Mouse (Mus musculus) hindbrain, embryonic 10.5 days (tissue): Measurements from ENCODE around the gene Nck1. TPM values are rescaled to one million over a fixed set of nuclear protein-coding genes. Genes with fewer than 3 reads are reported as not detected.

Source experiments
- DNase-seq: peaks from one replicate; pipeline ENCODE4 v3.0.0-alpha.2; 2017; ENCODE audit warnings: low spot score
- H3K27ac ChIP-seq: fragments of 300-500 bp; sonication (generic); 2 replicates; pipeline ENCODE4 v1.5.1; 2016; ENCODE audit warnings: mild to moderate bottlenecking, moderate library complexity
- H3K27me3 ChIP-seq: fragments of 300-500 bp; sonication (generic); 2 replicates; pipeline ENCODE4 v1.6.1; 2016; ENCODE audit warnings: mild to moderate bottlenecking; ENCODE audit not compliant: poor library complexity, insufficient read depth, severe bottlenecking
- H3K36me3 ChIP-seq: fragments of 300-500 bp; sonication (generic); 2 replicates; pipeline ENCODE4 v1.6.1; 2016; ENCODE audit warnings: mild to moderate bottlenecking, moderate library complexity
- H3K4me1 ChIP-seq: fragments of 300-500 bp; sonication (generic); replicated peaks from 2 replicates; pipeline ENCODE4 v1.6.1; 2016; ENCODE audit warnings: mild to moderate bottlenecking
- H3K4me3 ChIP-seq: fragments of 300-500 bp; sonication (generic); 2 replicates; pipeline ENCODE4 v1.5.1; 2016; ENCODE audit warnings: mild to moderate bottlenecking, moderate library complexity
- H3K9me3 ChIP-seq: fragments of 300-500 bp; sonication (generic); 2 replicates; pipeline ENCODE4 v1.6.1; 2016; ENCODE audit warnings: mild to moderate bottlenecking, moderate library complexity
- WGBS: fragments of 180-500 bp; shearing (Covaris S2); methylation state at CpG from one replicate; pipeline ENCODE4 v1.1.7; 2016; 5-methylcytosine and 5-hydroxymethylcytosine counted together
- polyA plus RNA-seq: library from polyadenylated mRNA; unstranded; fragments of >200 nt; fragmentation: Nextera tagmentation; extraction: Ambion mirVana; gene quantifications from 2 replicates; pipeline ENCODE4 v1.2.1, GENCODE M21; 2016

Nck1 gene
- polyA plus RNA-seq, 1 experiment from 2014 or later: 56.0 TPM

- no peak for DNase-seq
- no peaks in the 10 kb centered on the region for H3K27me3 ChIP-seq
- no peak overlapping the region for H3K27ac ChIP-seq
- H3K4me3 ChIP-seq: no peak overlapping the region
- H3K4me1 ChIP-seq: no peaks in the 10 kb centered on the region
- no peaks in the 10 kb centered on the region for H3K36me3 ChIP-seq
- no peaks in the 10 kb centered on the region for H3K9me3 ChIP-seq
- WGBS: 92% methylated on average over 10 of the region's 10 CpGs
These were observed 14.4 kb upstream of the Nck1 start for GRCm38 (mm10) chr9:100560251-100560890.

GRCm38 (mm10) chr9:100558991-100559390 lies 13.1 kb upstream of the Nck1 start:
- Histone ChIP-seq H3K27me3 (no peaks in the 10 kb centered on the region), H3K36me3 (no peaks in the 10 kb centered on the region), H3K9me3 (no peaks in the 10 kb centered on the region), H3K4me1 (no peaks in the 10 kb centered on the region), H3K27ac (no peak overlapping the region), H3K4me3 (no peak overlapping the region)
- no peak for DNase-seq

GRCm38 (mm10) chr9:100558023-100558573 lies 12.2 kb upstream of the Nck1 start:
- H3K27me3 ChIP-seq: no peaks in the 10 kb centered on the region
- no peak overlapping the region for H3K4me3 ChIP-seq
- 76% methylated on average over 4 of the region's 4 CpGs for WGBS
- no peak overlapping the region for H3K27ac ChIP-seq
- peaks cover 2% of the 10 kb centered on the region; the same call in 1 of the 2 replicates for H3K36me3 ChIP-seq
- no peaks in the 10 kb centered on the region for H3K9me3 ChIP-seq
- DNase-seq: no peak
- no peaks in the 10 kb centered on the region for H3K4me1 ChIP-seq

- 86% methylated on average over 5 of the region's 5 CpGs for WGBS
- Histone ChIP-seq H3K27ac (no peak overlapping the region), H3K9me3 (0 out of 2 replicates have a peak, but pooled peaks cover 3% of the 10 kb centered on the region), H3K36me3 (peaks cover 18% of the 10 kb centered on the region), H3K4me1 (no peaks in the 10 kb centered on the region), H3K4me3 (no peak overlapping the region), H3K27me3 (no peaks in the 10 kb centered on the region)
- no peak for DNase-seq
These were observed 9.8 kb upstream of the Nck1 start for GRCm38 (mm10) chr9:100555686-100556085.

- WGBS: 88% methylated on average over 2 of the region's 2 CpGs
- DNase-seq: no peak
- H3K36me3 ChIP-seq: peaks cover 33% of the 10 kb centered on the region
These were observed 2.4 kb upstream of the Nck1 start for GRCm38 (mm10) chr9:100548313-100548712.

GRCm38 (mm10) chr9:100546594-100546910 lies 618 bp upstream of the Nck1 start:
- Histone ChIP-seq H3K9me3 (peaks cover 13% of the 10 kb centered on the region), H3K27me3 (no peaks in the 10 kb centered on the region), H3K4me1 (peaks cover 25% of the 10 kb centered on the region), H3K36me3 (peaks cover 19% of the 10 kb centered on the region), H3K4me3 (peak overlapping the region; percentile 95), H3K27ac (peak overlapping the region; percentile 96)
- no peak for DNase-seq
- WGBS: 15% methylated on average over 9 of the region's 9 CpGs

More at GRCm38 (mm10) chr9:100548313-100548712, 2.4 kb upstream of the Nck1 start:
- peaks cover 25% of the 10 kb centered on the region for H3K4me1 ChIP-seq
- H3K27me3 ChIP-seq: no peaks in the 10 kb centered on the region
- H3K4me3 ChIP-seq: no peak overlapping the region
- no peak overlapping the region for H3K27ac ChIP-seq
- H3K9me3 ChIP-seq: peaks cover 13% of the 10 kb centered on the region

- H3K9me3 ChIP-seq: peaks cover 10% of the 10 kb centered on the region
- WGBS: 2% methylated on average over 38 of the region's 38 CpGs
- DNase-seq: no peak
These were observed 803 bp downstream of the Nck1 start for GRCm38 (mm10) chr9:100544948-100545714.

GRCm38 (mm10) chr9:100535618-100536262 lies 10.2 kb downstream of the Nck1 start:
- no peak for DNase-seq
- Histone ChIP-seq H3K27ac (no peak overlapping the region), H3K36me3 (0 out of 2 replicates have a peak, but pooled peaks cover 7% of the 10 kb centered on the region), H3K27me3 (no peaks in the 10 kb centered on the region), H3K9me3 (no peaks in the 10 kb centered on the region), H3K4me3 (no peak overlapping the region), H3K4me1 (no peaks in the 10 kb centered on the region)
- WGBS: 88% methylated on average over 2 of the region's 2 CpGs

More at GRCm38 (mm10) chr9:100544948-100545714, 803 bp downstream of the Nck1 start:
- Histone ChIP-seq H3K27me3 (no peaks in the 10 kb centered on the region), H3K27ac (peak overlapping the region; percentile 96), H3K4me1 (peaks cover 25% of the 10 kb centered on the region), H3K4me3 (peak overlapping the region; percentile 95), H3K36me3 (peaks cover 14% of the 10 kb centered on the region)

GRCm38 (mm10) chr9:100534686-100535085 lies 11.2 kb downstream of the Nck1 start:
- Histone ChIP-seq H3K36me3 (0 out of 2 replicates have a peak, but pooled peaks cover 7% of the 10 kb centered on the region), H3K27me3 (no peaks in the 10 kb centered on the region), H3K9me3 (no peaks in the 10 kb centered on the region), H3K27ac (no peak overlapping the region), H3K4me1 (no peaks in the 10 kb centered on the region), H3K4me3 (no peak overlapping the region)
- no peak for DNase-seq
- 98% methylated on average over 3 of the region's 3 CpGs for WGBS

GRCm38 (mm10) chr9:100532847-100533505 lies 13.0 kb downstream of the Nck1 start:
- WGBS: 88% methylated on average over 3 of the region's 3 CpGs
- Histone ChIP-seq H3K27me3 (no peaks in the 10 kb centered on the region), H3K9me3 (peaks cover 9% of the 10 kb centered on the region), H3K27ac (no peak overlapping the region), H3K4me1 (no peaks in the 10 kb centered on the region), H3K36me3 (peaks cover 18% of the 10 kb centered on the region), H3K4me3 (no peak overlapping the region)
- DNase-seq: no peak

- Histone ChIP-seq H3K36me3 (peaks cover 12% of the 10 kb centered on the region), H3K9me3 (peaks cover 9% of the 10 kb centered on the region), H3K4me3 (no peak overlapping the region), H3K4me1 (no peaks in the 10 kb centered on the region), H3K27me3 (no peaks in the 10 kb centered on the region), H3K27ac (no peak overlapping the region)
- no peak for DNase-seq
- WGBS: 90% methylated on average over 1 of the region's 1 CpGs
These were observed 14.6 kb downstream of the Nck1 start for GRCm38 (mm10) chr9:100531296-100531695.

- no peak for DNase-seq
- H3K27ac ChIP-seq: no peak overlapping the region
- no peak overlapping the region for H3K4me3 ChIP-seq
- WGBS: 86% methylated on average over 2 of the region's 2 CpGs
- peaks cover 10% of the 10 kb centered on the region for H3K36me3 ChIP-seq
- H3K27me3 ChIP-seq: no peaks in the 10 kb centered on the region
- peaks cover 9% of the 10 kb centered on the region for H3K9me3 ChIP-seq
- H3K4me1 ChIP-seq: no peaks in the 10 kb centered on the region
These were observed 20.7 kb downstream of the Nck1 start for GRCm38 (mm10) chr9:100525225-100525624.
